Mouse (Mus musculus) liver, embryonic 14.5 days (tissue): ENCODE data around the gene Oxtr. TPM values are rescaled to one million over a fixed set of nuclear protein-coding genes. Genes with fewer than 3 reads are reported as not detected.

ENCODE experiments used
- ATAC-seq: fragments of 200-750 bp; cut with Nextera tagmentation; 2 replicates; pipeline ENCODE4 v1.8.0; 2017; ENCODE audit warnings: moderate number of reproducible peaks, mild to moderate bottlenecking, moderate library complexity; ENCODE audit not compliant: insufficient read depth
- DNase-seq, 3 experiments: peaks; one replicate each; pipeline ENCODE4 v3.0.0-alpha.2; 2012 to 2013; ENCODE audit warnings: low read depth in 3 of 3, low spot score in 3 of 3
- H3K27ac ChIP-seq: fragments of 300-500 bp; sonication (generic); 2 replicates; pipeline ENCODE4 v1.5.1; 2014; ENCODE audit warnings: moderate library complexity, mild to moderate bottlenecking, control low read depth, inconsistent platforms
- H3K27me3 ChIP-seq: fragments of 300-500 bp; sonication (generic); 2 replicates; pipeline ENCODE4 v1.6.1; 2014; ENCODE audit warnings: mild to moderate bottlenecking, low read length, moderate library complexity; ENCODE audit not compliant: control insufficient read depth, insufficient read depth
- H3K36me3 ChIP-seq: fragments of 300-500 bp; sonication (generic); replicated peaks from 2 replicates; pipeline ENCODE4 v1.6.1; 2014; ENCODE audit warnings: low read depth; ENCODE audit not compliant: control insufficient read depth, insufficient read depth
- H3K4me1 ChIP-seq, 2 experiments: fragments of 200-500 bp in 1 of 2; fragments of 300-500 bp in 1 of 2; sonication (generic) in 1 of 2; replicated peaks; 2 replicates each; pipeline ENCODE4 v1.6.1; 2012 to 2014; ENCODE audit warnings: antibody characterized with exemption in 1 of 2, inconsistent platforms in 1 of 2, low read length in 1 of 2; ENCODE audit not compliant: control insufficient read depth in 2 of 2, insufficient read depth in 2 of 2
- H3K4me2 ChIP-seq: fragments of 300-500 bp; sonication (generic); 2 replicates; pipeline ENCODE4 v1.6.1; 2014; ENCODE audit warnings: low read depth, mild to moderate bottlenecking, control low read depth, moderate library complexity
- H3K4me3 ChIP-seq, 2 experiments: fragments of 200-500 bp in 1 of 2; fragments of 300-500 bp in 1 of 2; sonication (generic) in 1 of 2; 2 replicates each; pipeline ENCODE4 v1.5.1; 2012 to 2014; ENCODE audit warnings: low read depth in 2 of 2, low read length in 2 of 2, mild to moderate bottlenecking in 2 of 2, control low read depth in 1 of 2, inconsistent platforms in 1 of 2, moderate library complexity in 1 of 2; ENCODE audit not compliant: insufficient read depth in 1 of 2
- H3K9ac ChIP-seq: fragments of 300-500 bp; sonication (generic); replicated peaks from 2 replicates; pipeline ENCODE4 v1.6.1; 2014; ENCODE audit warnings: mild to moderate bottlenecking, control low read depth, moderate library complexity
- H3K9me3 ChIP-seq: fragments of 300-500 bp; sonication (generic); 2 replicates; pipeline ENCODE4 v1.6.1; 2016; ENCODE audit warnings: low read length, mixed read lengths; ENCODE audit not compliant: control insufficient read depth
- CTCF ChIP-seq: IDR thresholded peaks from 2 replicates; pipeline ENCODE4 v1.5.1; 2016; ENCODE audit warnings: antibody characterized with exemption, low read depth, control low read depth
- EP300 ChIP-seq: IDR thresholded peaks from 2 replicates; pipeline ENCODE4 v1.6.1; 2016; ENCODE audit warnings: antibody characterized with exemption, low read depth
- WGBS: fragments of 180-500 bp; shearing (Covaris S2); extraction: QIAGEN DNeasy Blood & Tissue Kit; methylation state at CpG from one replicate; pipeline ENCODE4 v1.1.7; 2014; ENCODE audit not compliant: insufficient replicate concordance; 5-methylcytosine and 5-hydroxymethylcytosine counted together
- polyA plus RNA-seq, 2 experiments: library from polyadenylated mRNA; depleted of rRNA in 1 of 2; stranded (reverse) in 1 of 2; unstranded in 1 of 2; fragments of >200 nt; fragmentation: Nextera tagmentation in 1 of 2; extraction: Ambion mirVana in 1 of 2; gene quantifications; 2 replicates each; pipeline versions ENCODE4 v1.2.1 to v1.2.3; 2012 to 2014

Oxtr gene
- polyA plus RNA-seq, 2 experiments, result 0.01 TPM; not detected in 1

- WGBS, result 8% methylated on average over 69 of the region's 72 CpGs
- Histone ChIP-seq H3K4me3 (no peak overlapping the region), H3K9me3 (no peaks in the 10 kb centered on the region), H3K9ac (no peak overlapping the region), H3K36me3 (no peaks in the 10 kb centered on the region), H3K4me1 (no peaks in the 10 kb centered on the region), H3K27ac (no peak overlapping the region), H3K4me2 (no peak overlapping the region), H3K27me3 (peaks cover 30% of the 10 kb centered on the region)
- TF ChIP-seq CTCF, result no peak
- TF ChIP-seq EP300, result no peak
- DNase-seq (no peak), ATAC-seq (no peak)
These were observed 398 bp downstream of the Oxtr start for GRCm38 (mm10) chr6:112489181-112489909.

DNA sequence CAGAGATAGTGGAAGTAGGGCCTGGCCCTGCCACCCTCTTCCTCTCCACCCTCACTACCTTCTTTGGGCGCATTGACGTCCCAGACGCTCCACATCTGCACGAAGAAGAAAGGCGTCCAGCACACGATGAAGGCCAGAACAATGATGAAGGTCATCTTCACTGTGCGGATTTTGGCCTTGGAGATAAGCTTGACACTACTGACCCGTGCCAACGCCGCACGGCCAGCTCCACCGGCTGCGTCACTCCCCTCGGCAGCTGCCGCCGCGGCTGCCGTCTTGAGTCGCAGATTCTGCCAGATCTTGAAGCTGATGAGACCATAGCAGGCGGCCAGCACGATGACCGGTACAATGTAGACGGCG is 942 bp downstream of the Oxtr start:
- no peak for DNase-seq

DNA sequence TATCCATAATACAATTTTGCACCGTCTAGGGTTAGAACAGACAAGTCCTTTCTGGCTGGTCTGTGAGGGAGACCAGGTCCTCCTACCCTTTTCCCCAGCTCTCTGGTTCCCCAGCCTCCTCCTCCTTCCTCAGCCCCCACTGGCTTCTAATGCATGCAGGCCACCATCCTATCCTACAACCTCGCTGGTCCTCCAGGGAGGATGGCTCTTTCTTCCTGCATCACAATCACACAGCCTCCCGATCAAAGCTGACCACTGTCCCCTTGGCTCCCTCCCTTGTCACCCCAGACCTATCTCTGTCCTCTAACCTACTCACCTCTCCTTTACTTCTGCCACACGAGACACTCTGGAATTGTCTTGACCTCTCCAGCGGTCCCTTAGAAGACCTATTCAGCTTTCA is 1.8 kb downstream of the Oxtr start:
- Histone ChIP-seq H3K4me3 (no peak overlapping the region), H3K27ac (no peak overlapping the region), H3K27me3 (peaks cover 30% of the 10 kb centered on the region), H3K36me3 (no peaks in the 10 kb centered on the region), H3K4me1 (no peaks in the 10 kb centered on the region), H3K4me2 (no peak overlapping the region), H3K9me3 (no peaks in the 10 kb centered on the region), H3K9ac (no peak overlapping the region)
- WGBS, result 71% methylated on average over 5 of the region's 5 CpGs
- no peak for ATAC-seq
- no peak for DNase-seq
- TF ChIP-seq CTCF (no peak), EP300 (no peak)

More for the DNA sequence above, 942 bp downstream of the Oxtr start:
- Histone ChIP-seq H3K36me3 (no peaks in the 10 kb centered on the region), H3K9me3 (no peaks in the 10 kb centered on the region), H3K27me3 (peaks cover 30% of the 10 kb centered on the region), H3K4me2 (no peak overlapping the region), H3K27ac (no peak overlapping the region), H3K9ac (no peak overlapping the region), H3K4me3 (no peak overlapping the region), H3K4me1 (no peaks in the 10 kb centered on the region)
- WGBS, result 34% methylated on average over 24 of the region's 24 CpGs
- no peak for ATAC-seq
- no peak for TF ChIP-seq CTCF
- no peak for TF ChIP-seq EP300

- no peaks in the 10 kb centered on the region for H3K36me3 ChIP-seq
- no peaks in the 10 kb centered on the region for H3K4me1 ChIP-seq
- H3K27ac ChIP-seq, result no peak overlapping the region
- TF ChIP-seq CTCF (peak; percentile 70), EP300 (no peak)
- ATAC-seq, result no peak
- H3K4me2 ChIP-seq, result no peak overlapping the region
- no peak overlapping the region for H3K4me3 ChIP-seq
- no peaks in the 10 kb centered on the region for H3K9me3 ChIP-seq
- H3K9ac ChIP-seq, result no peak overlapping the region
- 3% methylated on average over 4 of the region's 4 CpGs for WGBS
- H3K27me3 ChIP-seq, result peaks cover 16% of the 10 kb centered on the region
- DNase-seq, result no peak
These were observed 5.4 kb downstream of the Oxtr start for GRCm38 (mm10) chr6:112484316-112484715.

GRCm38 (mm10) chr6:112479861-112480260 is 9.9 kb downstream of the Oxtr start:
- no peak overlapping the region for H3K9ac ChIP-seq
- 39% methylated on average over 13 of the region's 13 CpGs for WGBS
- H3K4me3 ChIP-seq, result no peak overlapping the region
- H3K4me2 ChIP-seq, result no peak overlapping the region
- no peaks in the 10 kb centered on the region for H3K4me1 ChIP-seq
- H3K27ac ChIP-seq, result no peak overlapping the region
- no peak for DNase-seq
- no peaks in the 10 kb centered on the region for H3K27me3 ChIP-seq
- H3K36me3 ChIP-seq, result no peaks in the 10 kb centered on the region
- ATAC-seq, result no peak
- H3K9me3 ChIP-seq, result no peaks in the 10 kb centered on the region
- TF ChIP-seq EP300 (no peak), CTCF (no peak)
